Mouse (Mus musculus) bone marrow macrophage, adult 2 months (primary cell): Measurements from ENCODE around the gene Tspan12.

ENCODE experiments used
- CTCF ChIP-seq: IDR thresholded peaks from 2 replicates; pipeline ENCODE4 v1.5.1; 2012; ENCODE audit warnings: low read depth, mild to moderate bottlenecking, low read length, moderate library complexity
- POLR2A ChIP-seq: IDR thresholded peaks from 2 replicates; pipeline ENCODE4 v1.6.1; 2012; ENCODE audit warnings: mild to moderate bottlenecking, low read depth, low read length, borderline replicate concordance

DNA sequence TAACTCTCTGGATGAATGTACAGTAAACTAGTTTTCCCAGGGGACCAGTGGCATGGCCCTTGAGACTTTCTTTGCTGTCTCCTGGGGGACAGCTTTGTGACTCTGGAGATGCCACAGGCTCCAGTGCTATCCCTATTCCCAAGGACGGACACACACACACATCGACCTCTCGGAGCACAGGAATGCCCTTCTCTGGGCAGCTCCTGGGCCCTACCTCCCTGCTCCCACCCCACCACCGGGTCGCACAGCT, 1.0 kb downstream of the Tspan12 start:
- no peak for TF ChIP-seq CTCF
- TF ChIP-seq POLR2A = no peak
